Mouse (Mus musculus) layer of hippocampus, adult 8-10 months (tissue): ENCODE measurements around the gene Atg9b. TPM values are rescaled to one million over a fixed set of nuclear protein-coding genes. Genes with fewer than 3 reads are reported as not detected.
A peak's percentile ranks its signal among the peaks of the same experiment; 100 is the strongest.

Experiments
- DNase-seq, 2 experiments: peaks; one replicate each; pipeline ENCODE4 v3.0.0; 2022; ENCODE audit warnings: low spot score in 2 of 2
- total RNA-seq, 4 experiments: library from RNA; stranded (reverse); gene quantifications; 2 replicates each; pipeline ENCODE4 v1.2.4; 2022

Atg9b gene
- total RNA-seq, 4 experiments from 2014 or later = 3.0 to 5.2 (median 4.0) TPM

DNA sequence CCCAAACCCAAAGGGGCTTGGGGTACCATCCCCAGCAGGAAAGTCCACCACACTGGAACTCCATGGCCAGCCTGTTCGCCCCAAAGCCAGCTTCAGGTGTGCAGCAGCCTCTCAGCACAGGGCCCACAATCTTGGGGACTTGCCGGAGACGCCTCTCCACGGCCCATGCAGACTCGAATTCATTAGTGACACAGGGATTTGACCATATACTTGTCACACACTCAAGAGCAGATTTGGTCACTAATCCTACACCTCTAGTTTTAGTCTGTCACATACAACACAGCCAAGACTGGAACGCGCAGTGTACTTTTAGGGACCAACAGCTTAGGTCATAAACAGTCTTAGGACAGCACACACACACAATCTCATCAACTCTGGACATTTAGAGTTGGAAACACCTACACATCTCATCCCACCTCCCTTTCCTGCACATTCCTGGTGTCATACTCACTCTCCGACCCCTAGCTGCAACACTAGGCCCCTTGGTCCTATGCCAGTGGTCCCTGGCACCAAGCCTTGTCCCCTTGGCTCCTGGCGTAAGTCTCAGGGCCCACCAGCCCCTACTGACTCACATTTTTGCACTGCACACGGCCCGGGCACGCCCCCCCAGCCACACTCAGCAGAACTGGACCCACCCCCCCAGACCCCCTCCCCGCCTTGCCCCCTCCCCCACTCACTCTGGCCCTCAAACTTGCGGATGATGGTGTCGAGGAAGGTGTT, 41.3 kb downstream of the Atg9b start:
- no peak for DNase-seq

DNA sequence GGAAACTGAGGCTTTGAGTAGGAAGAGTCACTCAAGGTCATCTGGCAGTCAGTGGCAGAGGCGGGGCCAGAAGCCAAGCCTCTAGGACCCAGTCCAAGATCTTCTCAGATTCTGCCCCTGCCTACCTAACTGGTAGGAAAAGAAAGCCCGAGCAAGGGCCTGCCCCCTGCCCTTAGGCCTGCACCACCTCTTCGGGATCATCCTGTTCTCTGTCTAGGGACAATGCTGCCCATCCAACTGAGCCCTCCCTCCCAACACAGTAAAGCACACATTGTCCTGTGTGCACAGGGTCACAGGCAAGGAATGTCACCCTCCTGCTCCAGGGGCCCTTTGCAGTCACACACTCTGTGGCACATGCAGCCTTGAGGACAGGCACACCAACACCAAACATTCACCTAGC, 41.9 kb downstream of the Atg9b start:
- DNase-seq = no peak

DNA sequence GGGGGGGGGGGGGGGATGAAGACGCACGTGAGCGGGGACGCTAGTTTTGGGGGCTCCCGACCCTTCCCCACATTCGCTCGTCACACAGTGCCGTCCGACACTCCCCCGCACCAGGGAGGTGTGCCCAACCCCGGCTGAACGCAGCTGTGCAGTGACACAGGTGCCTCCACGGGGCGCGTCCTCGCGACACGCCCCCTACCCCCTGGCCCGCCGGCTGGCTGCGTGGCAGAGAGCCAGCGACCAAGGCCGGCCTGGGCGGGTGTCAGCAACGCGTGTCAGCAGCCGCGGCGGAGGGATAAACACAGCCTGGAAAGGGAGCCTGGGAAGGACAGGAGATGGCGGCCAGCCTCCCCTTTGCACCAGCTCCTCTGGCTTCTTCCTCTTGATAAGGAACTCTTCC, 43.4 kb downstream of the Atg9b start:
- DNase-seq = no peak

DNA sequence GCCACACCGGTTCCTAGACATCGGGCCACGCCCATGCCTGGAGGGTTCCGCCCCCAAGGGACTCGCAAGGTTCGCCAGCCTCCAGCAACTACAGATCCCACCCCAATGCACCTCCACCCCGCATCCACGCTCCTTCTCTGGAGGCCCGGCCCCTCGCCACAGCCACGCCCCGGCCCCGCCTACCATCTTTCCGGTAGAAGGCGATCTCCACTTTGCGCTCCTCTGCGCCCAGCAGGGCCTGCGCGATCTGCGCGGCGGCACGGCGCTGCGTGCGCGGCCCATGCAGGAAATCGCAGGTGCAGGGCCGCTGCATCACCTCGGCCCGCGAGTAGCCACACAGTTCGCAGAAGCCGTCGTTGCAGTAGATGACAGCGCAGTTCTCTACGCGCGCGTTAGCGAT, 43.8 kb downstream of the Atg9b start:
- peak; percentile 25 to 43 for DNase-seq

DNA sequence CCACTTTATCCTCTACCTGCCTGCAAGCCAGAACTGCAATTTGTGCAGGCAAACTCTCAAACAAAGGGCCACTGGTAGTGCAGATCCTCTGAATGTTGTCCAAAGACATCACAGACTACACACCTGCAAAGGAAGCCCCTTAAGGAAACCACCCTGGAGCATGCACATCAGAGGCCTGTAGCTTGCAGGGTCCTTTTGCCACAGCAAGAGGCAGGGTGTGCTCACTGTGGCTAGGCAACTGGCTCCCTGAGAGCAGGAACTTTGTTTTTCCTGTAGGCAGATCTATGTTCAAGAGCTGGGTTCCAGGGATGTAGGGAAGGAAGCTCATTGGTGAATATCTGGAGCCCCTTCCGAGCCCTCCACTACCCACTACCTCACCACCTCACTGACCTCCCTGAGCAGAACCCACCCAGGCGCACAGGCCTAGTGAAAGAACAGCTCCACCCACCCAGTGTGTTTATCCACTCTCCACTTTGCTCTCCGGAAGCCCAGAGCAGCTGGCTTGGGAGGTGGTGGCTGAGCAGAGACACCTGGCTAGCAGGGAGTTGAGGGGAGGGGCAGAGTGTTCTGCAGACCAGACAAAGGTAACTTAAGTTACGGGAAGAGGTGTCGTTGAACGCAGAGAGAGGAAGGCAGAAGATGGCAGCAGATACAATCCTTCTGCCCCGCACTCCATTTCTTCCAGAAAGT, 44.6 kb downstream of the Atg9b start:
- DNase-seq = no peak

DNA sequence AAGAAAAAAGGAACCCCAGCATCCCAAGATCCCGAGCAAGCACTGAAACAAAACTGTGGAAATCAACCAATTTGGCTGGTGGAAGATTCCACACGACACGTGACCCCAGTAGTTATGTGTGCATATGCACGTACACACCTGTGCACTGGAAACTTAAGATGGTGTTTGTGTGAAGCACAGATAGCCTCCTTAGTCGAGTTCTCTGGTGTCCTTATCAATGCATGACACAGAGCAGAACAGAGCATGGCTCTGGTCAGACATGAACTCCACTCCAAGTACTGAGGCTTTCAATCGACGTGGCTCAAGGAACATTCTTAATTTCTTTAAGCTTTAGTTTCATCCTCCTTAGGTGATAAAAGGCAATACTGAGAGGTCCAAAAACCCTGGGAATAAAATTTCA, 45.6 kb downstream of the Atg9b start:
- no peak for DNase-seq

DNA sequence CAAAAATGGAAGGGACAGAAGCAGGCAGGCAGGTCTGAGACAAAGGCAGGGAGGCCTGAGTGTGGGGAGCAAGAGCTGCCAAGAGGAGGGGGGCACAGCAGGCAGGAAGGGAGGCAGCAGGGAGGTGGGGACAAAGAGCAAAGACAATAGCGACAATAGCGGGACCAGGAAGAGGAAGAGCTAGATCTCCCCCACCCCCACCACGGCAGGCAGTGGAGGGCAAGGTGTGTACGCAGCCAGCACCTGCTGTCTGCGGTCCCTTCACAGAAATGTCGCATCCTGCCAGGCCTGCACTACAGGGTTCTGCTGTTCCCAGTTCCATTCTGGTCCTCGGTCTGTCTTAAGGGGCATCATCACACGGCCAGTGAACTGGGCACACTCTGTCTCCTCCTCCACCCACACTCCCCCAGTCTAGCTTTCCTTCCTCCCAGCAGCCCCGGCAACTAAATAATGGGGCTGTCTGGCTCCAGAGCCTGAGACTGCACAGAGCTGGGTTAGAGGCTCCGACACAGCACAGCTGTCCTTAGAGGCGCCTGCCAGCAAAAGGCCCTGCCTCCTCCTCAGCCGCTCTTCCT, 47.4 kb downstream of the Atg9b start:
- DNase-seq = no peak

DNA sequence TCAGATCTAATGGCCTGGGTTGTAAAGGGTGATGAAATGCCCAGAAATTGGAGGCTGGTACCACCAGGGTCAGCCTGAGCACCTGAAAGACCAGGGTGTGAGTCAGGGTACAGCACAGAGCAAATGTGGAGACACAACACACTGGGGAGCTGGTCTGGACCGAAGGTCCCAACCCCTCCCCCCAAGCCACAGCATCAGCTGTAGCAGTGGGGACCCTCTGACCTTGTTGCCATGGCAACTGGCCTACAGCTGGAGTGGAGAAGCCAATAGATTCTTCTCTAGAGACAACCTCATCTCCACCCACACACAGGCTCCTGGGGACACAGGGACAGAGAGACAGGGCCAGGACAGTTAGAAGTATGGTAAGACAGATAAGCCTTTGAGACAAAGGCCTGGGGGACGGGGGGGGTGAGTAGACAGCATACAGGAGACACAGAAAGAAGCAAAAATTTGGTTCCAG, 47.9 kb downstream of the Atg9b start:
- no peak for DNase-seq

DNA sequence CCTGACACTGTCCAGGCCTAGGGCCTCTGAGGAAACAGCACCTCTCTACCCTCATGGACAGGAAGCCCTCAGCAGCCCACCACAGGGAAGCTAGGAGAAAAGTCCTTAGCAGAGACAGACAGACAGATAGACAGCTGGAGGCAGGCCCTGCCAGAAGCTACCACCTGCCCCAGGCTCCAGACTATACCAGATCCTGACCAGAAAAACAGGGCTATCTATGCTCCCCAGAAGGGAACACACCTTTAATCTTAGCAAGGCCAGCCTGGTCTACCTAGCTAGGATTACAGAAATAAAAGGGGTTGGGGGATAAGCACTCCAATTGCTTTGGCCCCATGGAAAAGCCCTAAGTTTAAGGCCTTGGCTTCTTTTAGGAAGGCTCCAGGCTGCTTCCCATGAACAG, 48.6 kb downstream of the Atg9b start:
- DNase-seq = no peak

DNA sequence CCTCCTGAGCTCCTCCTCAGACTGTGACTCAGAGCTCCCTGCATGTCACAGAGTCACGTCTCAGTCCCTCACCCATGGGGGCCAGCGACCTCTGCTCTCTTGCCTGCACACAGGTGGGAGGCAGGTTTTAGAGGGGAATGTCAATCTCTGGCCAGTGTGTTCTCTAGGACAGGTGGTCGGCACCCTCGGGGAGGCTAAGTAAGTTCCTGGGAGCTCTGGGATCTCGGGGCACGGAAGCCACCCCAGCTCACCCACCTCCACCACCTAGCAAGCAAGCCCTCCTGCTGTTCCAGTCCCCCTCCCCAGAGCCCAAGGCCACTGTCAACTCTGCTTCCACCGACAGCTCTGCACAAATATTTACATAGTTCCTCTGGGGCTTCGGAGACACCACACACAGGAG, 49.0 kb downstream of the Atg9b start:
- DNase-seq = no peak

DNA sequence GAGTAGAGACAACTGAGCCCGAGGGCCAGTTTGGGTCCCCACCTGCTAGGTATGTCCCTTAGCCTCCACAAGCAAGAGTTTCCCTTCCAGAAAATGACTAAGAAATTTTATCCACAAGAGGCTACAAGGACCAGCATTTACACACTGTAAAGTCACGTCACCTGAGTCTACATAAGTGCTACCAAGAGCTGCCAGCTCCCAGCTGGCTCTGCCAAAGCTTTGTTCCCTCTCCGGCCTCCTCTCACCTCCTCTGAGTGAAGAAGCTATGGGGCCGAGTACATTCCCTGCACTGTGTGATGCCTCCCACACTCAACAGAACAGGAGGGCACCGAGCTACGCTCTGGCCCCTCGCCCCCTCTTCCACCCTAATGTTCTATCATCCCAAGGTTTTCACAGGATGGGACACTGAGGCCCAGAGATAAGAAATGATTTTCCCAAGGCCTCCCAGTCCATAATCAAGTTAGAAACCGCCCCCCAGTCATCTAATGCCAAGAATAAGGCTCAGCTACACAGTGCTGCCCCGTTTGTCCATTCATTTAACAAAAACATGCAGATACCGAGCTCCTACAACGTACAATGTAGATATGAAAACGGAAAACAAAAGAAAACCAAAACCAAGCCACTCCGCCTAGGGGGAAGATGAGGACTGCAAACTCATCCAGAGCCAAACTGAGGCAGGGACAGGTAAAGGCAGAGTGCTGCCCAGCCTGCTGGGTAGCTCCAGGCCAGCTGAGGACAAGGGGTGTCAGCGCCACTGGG, 49.6 kb downstream of the Atg9b start:
- no peak for DNase-seq

DNA sequence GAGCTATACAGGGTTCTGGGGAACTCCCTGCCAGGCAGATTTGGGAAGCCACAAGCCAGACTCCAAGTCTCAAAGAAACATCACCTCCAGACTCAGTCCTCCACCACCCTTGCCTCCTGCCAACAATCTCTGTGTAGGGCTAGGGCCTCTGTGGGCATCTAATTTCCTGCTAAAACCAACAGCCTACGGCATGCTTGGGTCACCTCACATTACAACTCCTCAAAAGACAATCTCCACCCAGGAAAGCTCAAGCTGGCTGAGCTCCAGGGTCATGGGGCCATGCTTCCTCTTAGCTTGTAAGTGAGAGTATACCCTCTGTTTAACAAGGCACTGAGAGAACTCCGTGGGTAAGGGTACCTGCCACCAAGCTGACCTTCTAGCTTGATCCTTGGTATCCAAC, 54.1 kb downstream of the Atg9b start:
- DNase-seq = no peak

DNA sequence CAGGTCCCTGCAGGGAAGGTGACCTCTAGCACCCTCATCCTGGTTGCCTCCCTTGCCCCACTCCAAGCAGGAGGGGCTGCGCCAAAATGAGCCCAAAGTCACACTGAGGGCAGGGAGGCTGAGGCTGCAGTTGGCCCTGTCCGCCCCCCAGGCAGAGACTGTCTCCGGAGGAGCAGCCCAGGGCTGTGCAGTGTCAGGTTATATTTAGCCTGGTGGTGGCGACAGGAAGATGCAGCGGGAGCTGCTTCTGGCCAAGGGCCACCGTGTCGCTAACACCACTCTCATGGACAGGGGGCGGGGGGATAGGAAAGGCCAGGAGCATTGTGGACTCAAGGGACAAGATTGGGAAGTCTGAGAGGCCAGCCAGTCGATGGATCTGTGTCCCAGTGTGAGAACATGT, 54.6 kb downstream of the Atg9b start:
- no peak for DNase-seq

DNA sequence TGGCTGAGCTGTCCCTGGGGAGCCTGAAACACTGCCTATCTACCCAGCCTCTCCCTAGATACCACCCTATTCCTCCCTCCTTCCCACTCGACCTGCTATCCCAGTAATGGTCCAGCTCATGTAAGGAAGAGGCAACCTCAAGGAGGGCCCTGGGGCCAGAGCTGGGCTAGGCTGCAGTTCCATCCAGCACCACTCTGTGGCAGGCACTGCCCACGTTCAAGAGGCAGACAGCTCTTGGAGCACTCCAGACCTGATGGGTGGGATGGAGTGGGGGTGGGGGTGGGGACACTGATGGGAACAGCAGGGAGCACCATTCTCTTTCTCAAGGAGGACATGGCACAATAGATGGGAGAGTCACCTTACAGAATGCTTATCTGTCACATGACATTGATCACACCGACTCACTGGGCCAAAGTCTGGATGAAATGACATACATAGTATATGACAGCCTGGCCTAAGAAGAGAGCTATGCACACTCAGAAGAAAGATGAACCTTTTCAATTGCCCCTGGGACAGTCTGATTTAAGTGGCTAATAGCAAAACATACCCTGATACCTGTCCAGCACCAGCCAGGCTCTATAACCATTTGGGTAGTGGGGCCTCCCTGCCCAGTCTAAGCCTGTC, 55.9 kb downstream of the Atg9b start:
- peak in 1 of 2 experiments; percentile 47 for DNase-seq

DNA sequence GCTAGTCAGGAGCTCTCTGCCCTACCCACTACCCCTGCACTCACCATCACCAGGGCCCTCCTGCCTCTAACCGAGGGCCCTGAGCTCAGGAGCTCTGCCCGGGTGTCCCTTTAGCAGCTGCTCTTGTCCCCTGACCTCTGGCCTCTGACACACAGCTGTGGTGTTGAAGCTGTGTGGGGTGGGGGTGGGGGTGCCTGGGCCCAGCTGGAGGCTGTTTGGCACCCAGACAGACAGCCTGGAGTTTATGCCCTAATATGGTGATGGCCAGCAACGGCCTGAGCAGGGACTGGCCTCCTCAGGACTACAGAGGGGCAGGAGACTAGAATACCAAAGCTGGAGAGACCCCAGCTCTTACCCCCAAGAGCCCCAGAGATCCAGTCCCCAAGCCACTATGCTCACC, 57.2 kb downstream of the Atg9b start:
- no peak for DNase-seq

Other genes with a start within 250 kb of the Atg9b start
- 10 to 100 TPM in 3 of 4 experiments, 1 to 10 TPM in 1; 9.4 to 12.9 (median 11.8) TPM for gene Nupl2, start 227.2 kb downstream of the Atg9b start, total RNA-seq
- gene Kcnh2, start 40.5 kb downstream of the Atg9b start, total RNA-seq = 10 to 100 TPM; 20.4 to 26.8 (median 21.9) TPM
- 1 to 10 TPM; 6.6 to 9.0 (median 7.6) TPM for gene Nos3, start 27.3 kb downstream of the Atg9b start, total RNA-seq
- gene Abcb8, start 1.5 kb upstream of the Atg9b start, total RNA-seq = 10 to 100 TPM; 51.9 to 59.2 (median 56.8) TPM
- gene Asic3, start 21.2 kb upstream of the Atg9b start, total RNA-seq = under 1 TPM in 3 of 4 experiments, not detected in 1; 0.43 to 0.48 (median 0.45) TPM
- gene Cdk5, start 31.4 kb upstream of the Atg9b start, total RNA-seq = 100 to 1,000 TPM; 120 to 139 (median 128) TPM
- 10 to 100 TPM; 28.8 to 38.8 (median 33.5) TPM for gene Slc4a2, start 31.7 kb upstream of the Atg9b start, total RNA-seq
- 100 to 1,000 TPM; 131 to 154 (median 134) TPM for gene Fastk, start 53.1 kb upstream of the Atg9b start, total RNA-seq
- gene Tmub1, start 55.7 kb upstream of the Atg9b start, total RNA-seq = 10 to 100 TPM; 19.0 to 23.5 (median 19.7) TPM
- 100 to 1,000 TPM; 563 to 611 (median 584) TPM for gene Agap3, start 60.0 kb upstream of the Atg9b start, total RNA-seq
- gene Gbx1, start 135.1 kb upstream of the Atg9b start, total RNA-seq = not detected
- 1 to 10 TPM in 2 of 4 experiments, under 1 TPM in 2; 0.19 to 5.8 (median 3.0) TPM for gene Asb10, start 148.8 kb upstream of the Atg9b start, total RNA-seq
- gene 4931409K22Rik, start 164.7 kb upstream of the Atg9b start, total RNA-seq = under 1 TPM in 1 of 4 experiments, not detected in 3; 0.36 TPM
- gene Abcf2, start 185.3 kb upstream of the Atg9b start, total RNA-seq = 10 to 100 TPM; 75.3 to 86.0 (median 78.3) TPM
- gene Chpf2, start 194.6 kb upstream of the Atg9b start, total RNA-seq = 10 to 100 TPM; 68.4 to 78.7 (median 75.5) TPM
- 10 to 100 TPM; 85.5 to 92.0 (median 89.1) TPM for gene Smarcd3, start 232.3 kb upstream of the Atg9b start, total RNA-seq